Mouse (Mus musculus) ES-Bruce4 (cell line): ENCODE results near the gene Glo1. TPM values are rescaled to one million over a fixed set of nuclear protein-coding genes. Genes with fewer than 3 reads are reported as not detected.
A peak's percentile ranks its signal among the peaks of the same experiment; 100 is the strongest.

ENCODE experiments used
- H3K27ac ChIP-seq: 2 replicates; pipeline ENCODE4 v1.5.1; 2012; ENCODE audit warnings: low read length, inconsistent platforms; ENCODE audit not compliant: insufficient read depth
- H3K27me3 ChIP-seq: 2 replicates; pipeline ENCODE4 v1.6.1; 2012; ENCODE audit warnings: mild to moderate bottlenecking, low read length, inconsistent platforms; ENCODE audit not compliant: control insufficient read depth, poor library complexity, insufficient read depth, severe bottlenecking
- H3K36me3 ChIP-seq: 2 replicates; pipeline ENCODE4 v1.6.1; 2012; ENCODE audit warnings: inconsistent platforms, mild to moderate bottlenecking, low read length, moderate library complexity; ENCODE audit not compliant: control insufficient read depth, poor library complexity, insufficient read depth, severe bottlenecking
- H3K4me1 ChIP-seq: one replicate; pipeline ENCODE4 v1.8.1; 2011; ENCODE audit warnings: low read length; ENCODE audit not compliant: control insufficient read depth, insufficient read depth
- H3K4me3 ChIP-seq: 2 replicates; pipeline ENCODE4 v1.5.1; 2011; ENCODE audit warnings: low read depth, mild to moderate bottlenecking, low read length
- H3K9ac ChIP-seq: 2 replicates; pipeline ENCODE4 v1.6.1; 2012; ENCODE audit warnings: low read depth, mild to moderate bottlenecking, inconsistent platforms; ENCODE audit not compliant: poor library complexity, severe bottlenecking
- H3K9me3 ChIP-seq: replicated peaks from 2 replicates; pipeline ENCODE4 v1.6.1; 2012; ENCODE audit warnings: mild to moderate bottlenecking, low read length, inconsistent platforms; ENCODE audit not compliant: control insufficient read depth, poor library complexity, insufficient read depth, severe bottlenecking
- CTCF ChIP-seq: IDR thresholded peaks from one replicate; pipeline ENCODE4 v1.8.1; 2011; ENCODE audit warnings: low read depth, low read length
- EP300 ChIP-seq: IDR thresholded peaks from 2 replicates; pipeline ENCODE4 v1.6.1; 2011; ENCODE audit warnings: low read depth, low read length; ENCODE audit not compliant: insufficient read depth
- POLR2A ChIP-seq: IDR thresholded peaks from one replicate; pipeline ENCODE4 v1.8.1; 2011; ENCODE audit warnings: low read length; ENCODE audit not compliant: insufficient read depth
- polyA plus RNA-seq: library from polyadenylated mRNA; stranded (reverse); fragments of >200 nt; gene quantifications from 2 replicates; pipeline ENCODE4 v1.2.4, GENCODE M21; 2011; ENCODE audit warnings: low read depth; ENCODE audit not compliant: missing spikeins, insufficient read depth, insufficient read length

The Glo1 gene
- polyA plus RNA-seq, 1 experiment: 190 TPM

- H3K27ac ChIP-seq: no peak overlapping the region
- TF ChIP-seq CTCF (no peak), EP300 (no peak), POLR2A (no peak)
- H3K4me3 ChIP-seq: no peak overlapping the region
- H3K4me1 ChIP-seq: no peaks in the 10 kb centered on the region
- H3K36me3 ChIP-seq: no peaks in the 10 kb centered on the region
- H3K9ac ChIP-seq: no peak overlapping the region
- no peaks in the 10 kb centered on the region for H3K9me3 ChIP-seq
- H3K27me3 ChIP-seq: no peaks in the 10 kb centered on the region
These were observed 63.1 kb downstream of the Glo1 start for GRCm38 (mm10) chr17:30563484-30564075.

- no peaks in the 10 kb centered on the region for H3K4me1 ChIP-seq
- H3K9ac ChIP-seq: no peak overlapping the region
- H3K36me3 ChIP-seq: no peaks in the 10 kb centered on the region
- H3K27me3 ChIP-seq: no peaks in the 10 kb centered on the region
- no peak for TF ChIP-seq EP300
- H3K9me3 ChIP-seq: no peaks in the 10 kb centered on the region
- no peak overlapping the region for H3K27ac ChIP-seq
- no peak overlapping the region for H3K4me3 ChIP-seq
These were observed 63.9 kb downstream of the Glo1 start for GRCm38 (mm10) chr17:30562770-30563169.

- no peaks in the 10 kb centered on the region for H3K9me3 ChIP-seq
- no peak overlapping the region for H3K4me3 ChIP-seq
- no peak overlapping the region for H3K27ac ChIP-seq
- TF ChIP-seq EP300 (no peak), CTCF (peak; percentile 86)
- no peaks in the 10 kb centered on the region for H3K36me3 ChIP-seq
- no peak overlapping the region for H3K9ac ChIP-seq
- H3K27me3 ChIP-seq: no peaks in the 10 kb centered on the region
- H3K4me1 ChIP-seq: no peaks in the 10 kb centered on the region
These were observed 67.1 kb downstream of the Glo1 start for GRCm38 (mm10) chr17:30559536-30559935.

- Histone ChIP-seq H3K9me3 (no peaks in the 10 kb centered on the region), H3K27me3 (no peaks in the 10 kb centered on the region), H3K9ac (no peak overlapping the region), H3K4me1 (no peaks in the 10 kb centered on the region), H3K36me3 (no peaks in the 10 kb centered on the region), H3K4me3 (no peak overlapping the region), H3K27ac (no peak overlapping the region)
- TF ChIP-seq EP300 (no peak), CTCF (no peak), POLR2A (no peak)
These were observed 68.0 kb downstream of the Glo1 start for GRCm38 (mm10) chr17:30558623-30559022.

- TF ChIP-seq POLR2A (no peak), EP300 (no peak), CTCF (no peak)
These were observed 70.2 kb downstream of the Glo1 start for GRCm38 (mm10) chr17:30556512-30556911.

GRCm38 (mm10) chr17:30553027-30553937, 73.4 kb downstream of the Glo1 start:
- Histone ChIP-seq H3K27me3 (no peaks in the 10 kb centered on the region), H3K27ac (no peak overlapping the region), H3K4me1 (no peaks in the 10 kb centered on the region), H3K9me3 (no peaks in the 10 kb centered on the region), H3K4me3 (no peak overlapping the region), H3K9ac (no peak overlapping the region), H3K36me3 (no peaks in the 10 kb centered on the region)
- TF ChIP-seq EP300 (no peak), CTCF (no peak), POLR2A (no peak)

More at GRCm38 (mm10) chr17:30556512-30556911, 70.2 kb downstream of the Glo1 start:
- Histone ChIP-seq H3K9me3 (no peaks in the 10 kb centered on the region), H3K27ac (no peak overlapping the region), H3K9ac (no peak overlapping the region), H3K4me3 (no peak overlapping the region), H3K36me3 (no peaks in the 10 kb centered on the region), H3K27me3 (no peaks in the 10 kb centered on the region), H3K4me1 (no peaks in the 10 kb centered on the region)
